Mouse (Mus musculus) liver, embryonic 14.5 days (tissue): Measurements from ENCODE around the gene Cnot6.

Experiments used
- CTCF ChIP-seq: IDR thresholded peaks from 2 replicates; pipeline ENCODE4 v1.5.1; 2016; ENCODE audit warnings: antibody characterized with exemption, low read depth, control low read depth
- EP300 ChIP-seq: IDR thresholded peaks from 2 replicates; pipeline ENCODE4 v1.6.1; 2016; ENCODE audit warnings: antibody characterized with exemption, low read depth

DNA sequence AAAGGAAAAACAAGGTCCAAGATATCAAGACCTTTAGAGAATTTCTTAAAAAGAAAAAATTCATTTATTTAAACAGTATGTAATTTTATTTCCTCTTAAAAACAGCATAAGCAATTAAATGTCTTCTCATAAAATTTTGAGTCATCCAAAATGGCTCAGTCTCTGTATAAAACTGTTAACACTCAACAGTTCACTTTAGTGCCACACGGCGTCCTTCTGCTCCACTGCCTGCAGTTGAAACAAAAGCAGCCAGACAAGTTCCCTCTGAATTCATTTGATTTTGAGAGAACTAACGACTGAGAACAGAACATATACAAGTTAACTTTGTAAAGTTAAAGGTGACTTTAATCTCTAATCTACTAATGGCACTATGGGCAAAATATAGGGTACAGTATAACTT lies 39.1 kb downstream of the Cnot6 start:
- TF ChIP-seq EP300 (no peak), CTCF (no peak)
